In the genomic region with DNA sequence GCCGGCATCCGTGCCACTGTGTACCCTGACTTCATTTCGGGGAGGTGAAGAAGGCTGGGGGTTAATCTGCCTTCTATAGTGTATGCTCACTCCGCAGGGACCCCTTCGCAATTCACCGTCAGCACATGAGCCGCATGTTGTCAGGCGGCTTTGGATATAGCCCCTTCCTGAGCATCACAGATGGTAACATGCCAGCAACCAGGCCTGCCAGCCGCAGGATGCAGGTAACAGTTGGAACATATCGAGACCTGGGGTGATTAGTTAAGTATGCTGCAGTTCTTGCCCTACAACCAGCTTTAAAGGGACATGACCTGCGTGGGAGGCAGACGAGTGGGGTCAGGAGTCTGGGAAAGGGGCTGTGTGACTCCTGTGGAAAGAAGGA, we compare ENCODE assay signal across 1 mouse cellular context.
TF ChIP-seq lines count a peak whose summit lies in the region.

No protein-coding gene starts in this region.

TF ChIP-seq in CH12.LX, 34 proteins besides CTCF, POLR2A, EP300 and RAD21:
- TF ChIP-seq MXI1 (IDR thresholded peaks at IDR 0.05; ENCODE audit: low read depth, low read length), result no peak
- TF ChIP-seq ZMIZ1 (IDR thresholded peaks at IDR 0.05; ENCODE audit: low read depth, low read length), result no peak
- TF ChIP-seq KAT2A (IDR thresholded peaks at IDR 0.05; ENCODE audit: insufficient replicate concordance, low read length), result no peak
- TF ChIP-seq IRF4 (IDR thresholded peaks at IDR 0.05; ENCODE audit: low read depth, low read length), result no peak
- TF ChIP-seq MAX (IDR thresholded peaks at IDR 0.05; ENCODE audit: low read length), result no peak
- no peak for TF ChIP-seq ELF1 (IDR thresholded peaks at IDR 0.05; ENCODE audit: low read depth, low read length)
- no peak for TF ChIP-seq MAZ (IDR thresholded peaks at IDR 0.05; ENCODE audit: low read depth, low read length)
- no peak for TF ChIP-seq GABPA (IDR thresholded peaks at IDR 0.05; ENCODE audit: insufficient replicate concordance, low read depth, low read length)
